Mouse (Mus musculus) olfactory bulb, adult 2 months (tissue): Measurements from ENCODE around the gene Slc35b3.

ENCODE experiments used
- CTCF ChIP-seq: fragments of 200-500 bp; IDR thresholded peaks from 2 replicates; pipeline ENCODE4 v1.5.1; 2012; ENCODE audit warnings: low read depth, mild to moderate bottlenecking, low read length, moderate library complexity; ENCODE audit not compliant: insufficient read depth
- POLR2A ChIP-seq: fragments of 200-500 bp; IDR thresholded peaks from 2 replicates; pipeline ENCODE4 v1.6.1; 2012; ENCODE audit warnings: mild to moderate bottlenecking, low read depth, low read length, moderate library complexity; ENCODE audit not compliant: insufficient read depth

DNA sequence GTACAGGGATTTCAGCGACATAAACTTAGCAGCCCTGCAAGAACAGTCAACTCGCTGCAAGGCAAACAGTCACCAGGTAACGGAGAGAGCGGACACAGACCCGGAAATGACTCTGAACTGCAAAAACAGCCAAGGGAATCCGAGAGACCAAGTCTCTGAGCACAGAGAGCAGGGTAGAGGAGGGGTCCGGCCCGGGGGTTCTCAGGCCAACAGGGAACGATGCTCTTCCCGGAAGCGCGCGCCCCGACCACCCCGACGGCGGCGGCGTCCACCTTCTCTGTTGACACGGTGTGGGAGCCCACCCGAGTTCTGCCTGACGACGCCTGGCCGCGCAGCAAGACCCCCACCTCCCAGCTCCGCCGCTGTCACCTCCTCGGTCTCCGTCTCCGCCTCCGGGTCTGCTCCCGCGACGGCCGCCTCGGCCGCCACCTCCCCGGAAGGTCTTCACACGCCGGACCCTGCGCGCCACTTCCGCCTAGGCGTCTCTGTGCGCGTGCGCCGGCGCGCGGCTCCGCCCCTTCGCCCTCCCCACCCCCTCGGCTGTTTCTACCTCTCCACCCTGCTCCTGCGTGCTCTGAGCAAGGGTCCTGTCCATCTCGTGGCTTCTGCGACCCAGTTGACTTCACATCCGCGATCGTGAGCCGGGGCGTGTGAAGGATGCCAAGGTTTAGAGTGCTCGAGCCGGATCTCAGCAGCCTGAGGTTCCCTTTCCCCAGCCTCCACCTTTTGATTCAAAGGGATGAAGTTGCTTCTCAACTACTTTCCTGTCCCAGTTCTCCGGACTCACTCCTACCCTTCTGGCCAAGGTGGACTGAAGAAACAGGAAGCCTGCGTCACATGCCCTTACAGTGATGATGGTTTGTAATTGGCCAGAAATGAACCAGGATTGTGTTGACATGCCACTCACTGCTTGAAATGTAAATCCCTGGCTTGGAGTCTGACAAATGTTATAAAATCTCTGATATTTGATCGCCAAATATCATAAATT is at the start of gene Slc35b3:
- peak; percentile 39; the same call in 1 of the 2 replicates for TF ChIP-seq POLR2A
- TF ChIP-seq CTCF = no peak
